Mouse (Mus musculus) midbrain, embryonic 16.5 days (tissue): ENCODE data around the gene Arhgef10l. TPM values are rescaled to one million over a fixed set of nuclear protein-coding genes. Genes with fewer than 3 reads are reported as not detected.

Source experiments
- ATAC-seq: fragments of 200-750 bp; cut with Nextera tagmentation; 2 replicates; pipeline ENCODE4 v1.8.0; 2017; ENCODE audit warnings: moderate TSS enrichment
- H3K27ac ChIP-seq: fragments of 300-500 bp; sonication (generic); 2 replicates; pipeline ENCODE4 v1.5.1; 2014; ENCODE audit warnings: mild to moderate bottlenecking, low read length, mixed read lengths
- H3K27me3 ChIP-seq: fragments of 300-500 bp; sonication (generic); 2 replicates; pipeline ENCODE4 v1.6.1; 2014; ENCODE audit warnings: low read depth, low read length, mixed read lengths; ENCODE audit not compliant: control insufficient read depth, insufficient read depth
- H3K36me3 ChIP-seq: fragments of 300-500 bp; sonication (generic); 2 replicates; pipeline ENCODE4 v1.6.1; 2014; ENCODE audit warnings: mild to moderate bottlenecking, low read length, moderate library complexity, mixed read lengths; ENCODE audit not compliant: control insufficient read depth, insufficient read depth
- H3K4me1 ChIP-seq: fragments of 300-500 bp; sonication (generic); 2 replicates; pipeline ENCODE4 v1.6.1; 2014; ENCODE audit warnings: mild to moderate bottlenecking, low read length, mixed read lengths; ENCODE audit not compliant: control insufficient read depth, insufficient read depth
- H3K4me2 ChIP-seq: fragments of 300-500 bp; sonication (generic); 2 replicates; pipeline ENCODE4 v1.6.1; 2014; ENCODE audit warnings: mild to moderate bottlenecking, low read length, mixed read lengths
- H3K4me3 ChIP-seq: fragments of 300-500 bp; sonication (generic); 2 replicates; pipeline ENCODE4 v1.5.1; 2014; ENCODE audit warnings: low read depth, mild to moderate bottlenecking, low read length, moderate library complexity, mixed read lengths
- H3K9ac ChIP-seq: fragments of 300-500 bp; sonication (generic); 2 replicates; pipeline ENCODE4 v1.6.1; 2014; ENCODE audit warnings: low read depth, low read length, mixed read lengths
- H3K9me3 ChIP-seq: fragments of 300-500 bp; sonication (generic); replicated peaks from 2 replicates; pipeline ENCODE4 v1.6.1; 2014; ENCODE audit warnings: mild to moderate bottlenecking, low read length, mixed read lengths; ENCODE audit not compliant: control insufficient read depth, poor library complexity, severe bottlenecking
- WGBS: fragments of 180-500 bp; shearing (Covaris S2); extraction: QIAGEN DNeasy Blood & Tissue Kit; methylation state at CpG from one replicate; pipeline ENCODE4 v1.1.7; 2014; 5-methylcytosine and 5-hydroxymethylcytosine counted together
- polyA plus RNA-seq: library from polyadenylated mRNA; unstranded; fragments of >200 nt; fragmentation: Nextera tagmentation; extraction: Ambion mirVana; gene quantifications from 2 replicates; pipeline ENCODE4 v1.2.1, GENCODE M21; 2015

Gene Arhgef10l
- polyA plus RNA-seq, 1 experiment from 2014 or later, result 24.5 TPM

GRCm38 (mm10) chr4:140622819-140623218, 43.0 kb downstream of the Arhgef10l start:
- H3K4me1 ChIP-seq, result peaks cover 25% of the 10 kb centered on the region
- peak overlapping the region; percentile 88 for H3K27ac ChIP-seq
- no peak overlapping the region for H3K4me2 ChIP-seq
- no peak for ATAC-seq
- no peak overlapping the region for H3K4me3 ChIP-seq
- no peaks in the 10 kb centered on the region for H3K36me3 ChIP-seq
- no peaks in the 10 kb centered on the region for H3K9me3 ChIP-seq
- WGBS, result 49% methylated on average over 4 of the region's 4 CpGs
- no peaks in the 10 kb centered on the region for H3K27me3 ChIP-seq
- no peak overlapping the region for H3K9ac ChIP-seq

- no peak overlapping the region for H3K9ac ChIP-seq
- H3K27me3 ChIP-seq, result no peaks in the 10 kb centered on the region
- no peak for ATAC-seq
- H3K36me3 ChIP-seq, result no peaks in the 10 kb centered on the region; the same call in 1 of the 2 replicates
- WGBS, result 81% methylated on average over 5 of the region's 5 CpGs
- H3K4me2 ChIP-seq, result no peak overlapping the region
- no peak overlapping the region for H3K27ac ChIP-seq
- H3K4me3 ChIP-seq, result no peak overlapping the region
- peaks cover 23% of the 10 kb centered on the region for H3K4me1 ChIP-seq
- H3K9me3 ChIP-seq, result no peaks in the 10 kb centered on the region
Measured at GRCm38 (mm10) chr4:140620496-140620895, 45.3 kb downstream of the Arhgef10l start.

GRCm38 (mm10) chr4:140617391-140618385, 48.1 kb downstream of the Arhgef10l start:
- Histone ChIP-seq H3K9me3 (no peaks in the 10 kb centered on the region), H3K4me3 (no peak overlapping the region), H3K27me3 (no peaks in the 10 kb centered on the region), H3K4me1 (no peaks in the 10 kb centered on the region), H3K4me2 (no peak overlapping the region), H3K27ac (no peak overlapping the region), H3K9ac (peak overlapping the region; percentile 5; the same call in 1 of the 2 replicates), H3K36me3 (peaks cover 5% of the 10 kb centered on the region; the same call in 1 of the 2 replicates)
- no peak for ATAC-seq
- 65% methylated on average over 16 of the region's 16 CpGs for WGBS

- H3K4me2 ChIP-seq, result no peak overlapping the region
- no peak overlapping the region for H3K27ac ChIP-seq
- H3K9me3 ChIP-seq, result no peaks in the 10 kb centered on the region
- ATAC-seq, result no peak
- no peaks in the 10 kb centered on the region for H3K4me1 ChIP-seq
- H3K36me3 ChIP-seq, result peaks cover 5% of the 10 kb centered on the region; the same call in 1 of the 2 replicates
- no peaks in the 10 kb centered on the region for H3K27me3 ChIP-seq
- H3K9ac ChIP-seq, result no peak overlapping the region
- no peak overlapping the region for H3K4me3 ChIP-seq
- 92% methylated on average over 11 of the region's 11 CpGs for WGBS
Measured at GRCm38 (mm10) chr4:140616894-140617293, 48.9 kb downstream of the Arhgef10l start.

GRCm38 (mm10) chr4:140616196-140616595, 49.6 kb downstream of the Arhgef10l start:
- H3K4me3 ChIP-seq, result no peak overlapping the region
- H3K4me1 ChIP-seq, result no peaks in the 10 kb centered on the region
- ATAC-seq, result no peak
- no peaks in the 10 kb centered on the region for H3K9me3 ChIP-seq
- no peak overlapping the region for H3K4me2 ChIP-seq
- 83% methylated on average over 7 of the region's 7 CpGs for WGBS
- H3K27ac ChIP-seq, result no peak overlapping the region
- H3K9ac ChIP-seq, result no peak overlapping the region
- H3K27me3 ChIP-seq, result no peaks in the 10 kb centered on the region
- H3K36me3 ChIP-seq, result peaks cover 5% of the 10 kb centered on the region; the same call in 1 of the 2 replicates

- Histone ChIP-seq H3K27me3 (no peaks in the 10 kb centered on the region), H3K4me3 (no peak overlapping the region), H3K27ac (no peak overlapping the region), H3K36me3 (peaks cover 5% of the 10 kb centered on the region; the same call in 1 of the 2 replicates), H3K9me3 (no peaks in the 10 kb centered on the region), H3K4me1 (no peaks in the 10 kb centered on the region), H3K4me2 (no peak overlapping the region), H3K9ac (no peak overlapping the region)
- no peak for ATAC-seq
- WGBS, result 89% methylated on average over 7 of the region's 7 CpGs
Measured at GRCm38 (mm10) chr4:140615771-140616170, 50.0 kb downstream of the Arhgef10l start.

- Histone ChIP-seq H3K9ac (no peak overlapping the region), H3K27ac (no peak overlapping the region), H3K36me3 (peaks cover 5% of the 10 kb centered on the region; the same call in 1 of the 2 replicates), H3K4me2 (no peak overlapping the region), H3K9me3 (no peaks in the 10 kb centered on the region), H3K4me1 (no peaks in the 10 kb centered on the region), H3K27me3 (no peaks in the 10 kb centered on the region), H3K4me3 (no peak overlapping the region)
- no peak for ATAC-seq
- whole genome bisulfite sequencing, result 65% methylated on average over 5 of the region's 5 CpGs
Measured at GRCm38 (mm10) chr4:140614553-140614952, 51.3 kb downstream of the Arhgef10l start.

- ATAC-seq, result no peak
- H3K9ac ChIP-seq, result no peak overlapping the region
- no peak overlapping the region for H3K4me2 ChIP-seq
- no peaks in the 10 kb centered on the region for H3K27me3 ChIP-seq
- no peaks in the 10 kb centered on the region for H3K4me1 ChIP-seq
- no peak overlapping the region for H3K27ac ChIP-seq
- H3K9me3 ChIP-seq, result no peaks in the 10 kb centered on the region
- no peak overlapping the region for H3K4me3 ChIP-seq
- 88% methylated on average over 6 of the region's 6 CpGs for WGBS
- peaks cover 5% of the 10 kb centered on the region; the same call in 1 of the 2 replicates for H3K36me3 ChIP-seq
Measured at GRCm38 (mm10) chr4:140614145-140614544, 51.7 kb downstream of the Arhgef10l start.
